Comparison of ENCODE assay signal across 7 mouse cellular contexts in genomic region chr10:117709930-117710603, GRCm38 (mm10). TPM values are rescaled to one million over a fixed set of nuclear protein-coding genes. Genes with fewer than 3 reads are reported as not detected.
A peak's percentile ranks its signal among the peaks of the same experiment; 100 is the strongest.
DNase-seq lines count a peak whose midpoint lies in the region; ATAC-seq and TF ChIP-seq lines count a peak whose summit lies in the region.

No protein-coding gene starts in this region.

- TF ChIP-seq POLR2A in small intestine, adult 2 months (IDR thresholded peaks at IDR 0.05; ENCODE audit: low read depth, low read length): peak; percentile 26; the same call in 1 of the 2 replicates

- 0 out of 2 replicates have a peak, but pooled peaks cover 5% of the 10 kb centered on the region for H3K4me1 ChIP-seq in intestine, postnatal 0 days (replicated peaks; ENCODE audit: control insufficient read depth, insufficient read depth, low read length)
- H3K4me1 ChIP-seq in limb, embryonic 11.5 days (ENCODE audit: control insufficient read depth, insufficient read depth, low read length): peaks cover 4% of the 10 kb centered on the region; the same call in 1 of the 2 replicates
- H3K4me1 ChIP-seq in midbrain, embryonic 13.5 days (replicated peaks): peaks cover 30% of the 10 kb centered on the region
- H3K4me1 ChIP-seq in small intestine, adult 2 months (ENCODE audit: control insufficient read depth, insufficient read depth, insufficient read length, low read length): peaks cover 7% of the 10 kb centered on the region; the same call in 1 of the 2 replicates

- WGBS in intestine, postnatal 0 days: under 1% methylated on average over 67 of the region's 71 CpGs
- WGBS in limb, embryonic 11.5 days: under 1% methylated on average over 69 of the region's 71 CpGs
- 1% methylated on average over 44 of the region's 71 CpGs for WGBS in midbrain, embryonic 13.5 days
- under 1% methylated on average over 68 of the region's 71 CpGs for WGBS in small intestine, adult 2 months

- peak overlapping the region; percentile 74 for H3K4me2 ChIP-seq in intestine, postnatal 0 days (replicated peaks; ENCODE audit: low read depth)
- peak overlapping the region; percentile 67 for H3K4me2 ChIP-seq in limb, embryonic 11.5 days (ENCODE audit: low read depth, severe bottlenecking)
- H3K4me2 ChIP-seq in midbrain, embryonic 13.5 days (replicated peaks): peak overlapping the region; percentile 85

- H3K27ac ChIP-seq in intestine, postnatal 0 days (ENCODE audit: low read depth, low read length): peak overlapping the region; percentile 97
- peak overlapping the region; percentile 95 for H3K27ac ChIP-seq in limb, embryonic 11.5 days (replicated peaks; ENCODE audit: low read depth, low read length)
- peak overlapping the region; percentile 99 for H3K27ac ChIP-seq in midbrain, embryonic 13.5 days
- peak overlapping the region; percentile 98 for H3K27ac ChIP-seq in small intestine, adult 2 months (ENCODE audit: insufficient read depth, low read depth, low read length)

- H3K27me3 ChIP-seq in intestine, postnatal 0 days (replicated peaks; ENCODE audit: control insufficient read depth, insufficient read depth, low read length): no peaks in the 10 kb centered on the region
- no peaks in the 10 kb centered on the region for H3K27me3 ChIP-seq in limb, embryonic 11.5 days (ENCODE audit: control insufficient read depth, insufficient read depth, low read length)
- no peaks in the 10 kb centered on the region for H3K27me3 ChIP-seq in midbrain, embryonic 13.5 days
- H3K27me3 ChIP-seq in small intestine, adult 2 months (ENCODE audit: control insufficient read depth, insufficient read depth, low read length): no peaks in the 10 kb centered on the region

- no peak for TF ChIP-seq CTCF in intestine, postnatal 0 days (IDR thresholded peaks at IDR 0.05; ENCODE audit: low read depth)
- no peak for TF ChIP-seq CTCF in small intestine, adult 2 months (IDR thresholded peaks at IDR 0.05; ENCODE audit: extremely low read depth, insufficient read length, insufficient replicate concordance, low read depth, low read length)

- peaks cover 23% of the 10 kb centered on the region for H3K36me3 ChIP-seq in intestine, postnatal 0 days (ENCODE audit: control insufficient read depth, insufficient read depth)
- peaks cover 13% of the 10 kb centered on the region for H3K36me3 ChIP-seq in limb, embryonic 11.5 days (ENCODE audit: control insufficient read depth, insufficient read depth, low read length)
- peaks cover 18% of the 10 kb centered on the region for H3K36me3 ChIP-seq in midbrain, embryonic 13.5 days
- H3K36me3 ChIP-seq in small intestine, adult 2 months (ENCODE audit: control insufficient read depth, insufficient read depth, low read length): peaks cover 18% of the 10 kb centered on the region

- DNase-seq in adrenal gland, adult 8-10 months: peak; percentile 81
- DNase-seq in embryo, embryonic 11.5 days (ENCODE audit: low read depth, low spot score): peak; percentile 70
- peak; percentile 73 to 79 for DNase-seq in gastrocnemius, postnatal 4 days (ENCODE audit: low spot score in 2 of 2)
- peak; percentile 88 for DNase-seq in limb, embryonic 11.5 days (ENCODE audit: low spot score)

- peak overlapping the region; percentile 97 for H3K9ac ChIP-seq in intestine, postnatal 0 days (ENCODE audit: low read depth, low read length)
- peak overlapping the region; percentile 100 for H3K9ac ChIP-seq in limb, embryonic 11.5 days (ENCODE audit: low read length)
- H3K9ac ChIP-seq in midbrain, embryonic 13.5 days (replicated peaks): peak overlapping the region; percentile 99

- H3K9me3 ChIP-seq in intestine, postnatal 0 days (ENCODE audit: control insufficient read depth): no peaks in the 10 kb centered on the region
- H3K9me3 ChIP-seq in limb, embryonic 11.5 days (ENCODE audit: control insufficient read depth, low read length): no peaks in the 10 kb centered on the region
- no peaks in the 10 kb centered on the region for H3K9me3 ChIP-seq in midbrain, embryonic 13.5 days

- peak overlapping the region; percentile 93 for H3K4me3 ChIP-seq in intestine, postnatal 0 days (ENCODE audit: low read depth, low read length)
- H3K4me3 ChIP-seq in limb, embryonic 11.5 days (ENCODE audit: low read depth, low read length): peak overlapping the region; percentile 88
- peak overlapping the region; percentile 65 for H3K4me3 ChIP-seq in midbrain, embryonic 13.5 days (replicated peaks)
- H3K4me3 ChIP-seq in small intestine, adult 2 months (ENCODE audit: low read depth, low read length): peak overlapping the region; percentile 100

- ATAC-seq in intestine, postnatal 0 days: peak; percentile 66
- peak; percentile 78 for ATAC-seq in limb, embryonic 11.5 days (ENCODE audit: insufficient number of reproducible peaks, low FRiP score, low TSS enrichment, low read depth)
- peak; percentile 86 for ATAC-seq in midbrain, embryonic 13.5 days

RNA-seq across cellular contexts. Expression of gene Mdm2, which starts 0.5 kb away (rescaled TPM):
- total RNA-seq in adrenal gland, adult 8-10 months (2022): 10 to 100 TPM; 51.0 to 82.1 (median 68.5) TPM
- 10 to 100 TPM; 39.6 to 48.6 TPM for total RNA-seq in gastrocnemius, postnatal 4 days (2021)
- 16.5 and 19.8 TPM in 2 replicates for polyA plus RNA-seq in intestine, postnatal 0 days (2015; fragmentation: Nextera tagmentation; extraction: Ambion mirVana)
- 63.1 and 66.3 TPM in 2 replicates for polyA plus RNA-seq in limb, embryonic 11.5 days (2014; fragmentation: Nextera tagmentation; extraction: Ambion mirVana)
- 65.5 and 67.5 TPM in 2 replicates for polyA plus RNA-seq in midbrain, embryonic 13.5 days (2015; fragmentation: Nextera tagmentation; extraction: Ambion mirVana)
- 16.2 and 39.2 TPM in 2 replicates for polyA plus RNA-seq in small intestine, adult 2 months (2012; rRNA removed)

RNA-seq across cellular contexts. Expression of gene Slc35e3, which starts 36.1 kb away (rescaled TPM):
- total RNA-seq in adrenal gland, adult 8-10 months (2022): 10 to 100 TPM; 16.6 to 24.2 (median 20.5) TPM
- total RNA-seq in gastrocnemius, postnatal 4 days (2021): 10 to 100 TPM; 10.3 to 13.2 TPM
- 13.5 TPM in 2 replicates for polyA plus RNA-seq in intestine, postnatal 0 days (2015; fragmentation: Nextera tagmentation; extraction: Ambion mirVana)
- polyA plus RNA-seq in limb, embryonic 11.5 days (2014; fragmentation: Nextera tagmentation; extraction: Ambion mirVana): 19.8 and 20.3 TPM in 2 replicates
- 32.4 and 33.1 TPM in 2 replicates for polyA plus RNA-seq in midbrain, embryonic 13.5 days (2015; fragmentation: Nextera tagmentation; extraction: Ambion mirVana)
- polyA plus RNA-seq in small intestine, adult 2 months (2012; rRNA removed): 6.2 and 7.4 TPM in 2 replicates

Comparison
In these comparisons a context has a peak if more than half of its experiments do, and no peak if none do; other contexts are left out.
1. Peak in every context shown above with its lines: DNase-seq, ATAC-seq, H3K4me3 ChIP-seq and H3K27ac ChIP-seq.